Mouse (Mus musculus) embryonic stem cell, embryonic (primary cell): ENCODE measurements around the gene Cdca7l.

Source experiments
- CTCF ChIA-PET, 4 experiments: fragments of 300-600 bp in 2 of 4; fragments of 350-600 bp in 2 of 4; sonication (Branson Sonifier 250); formaldehyde crosslinking; loops; one replicate each; lab custom pipeline; 2022; ENCODE audit warnings: inconsistent platforms in 2 of 4; lab: Charles Lee
- POLR2A ChIA-PET, 4 experiments: fragments of 300-600 bp in 2 of 4; fragments of 350-600 bp in 2 of 4; sonication (Branson Sonifier 250); formaldehyde crosslinking; loops; one replicate each; lab custom pipeline; 2022; ENCODE audit warnings: antibody characterized with exemption in 4 of 4, inconsistent platforms in 1 of 4; lab: Charles Lee

Gene Cdca7l

DNA sequence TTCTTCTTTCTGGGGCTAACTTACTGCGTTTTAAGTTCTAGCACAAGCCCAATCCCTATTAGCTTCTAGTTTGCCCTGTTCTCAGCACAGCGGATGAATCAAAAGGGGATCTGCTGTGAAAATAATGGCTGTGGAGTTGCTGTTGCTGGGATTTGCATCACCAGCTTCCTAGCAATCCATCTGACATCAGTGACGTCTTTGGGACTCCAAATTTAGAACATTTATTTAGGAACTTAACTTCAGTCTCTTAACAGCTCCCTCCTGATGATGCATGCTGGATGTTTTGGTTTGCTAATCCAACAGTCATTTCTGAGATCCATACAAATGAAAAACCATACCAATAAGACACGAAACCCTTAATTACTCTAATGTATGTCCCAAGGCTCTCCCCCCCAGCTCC lies 1.5 kb downstream of the Cdca7l start:
- CTCF ChIA-PET: interaction anchor here (0.6 to 1.3 kb wide), 7 partner anchors 9 to 249 kb away, joined by 3 to 7 read pairs (median 3); no protein-coding TSS in a partner anchor
- POLR2A ChIA-PET: interaction anchor here in 2 of 4 experiments (0.6 to 1.0 kb wide), 3 partner anchors 10 to 30 kb away, joined by 4 read pairs; no protein-coding TSS in a partner anchor

DNA sequence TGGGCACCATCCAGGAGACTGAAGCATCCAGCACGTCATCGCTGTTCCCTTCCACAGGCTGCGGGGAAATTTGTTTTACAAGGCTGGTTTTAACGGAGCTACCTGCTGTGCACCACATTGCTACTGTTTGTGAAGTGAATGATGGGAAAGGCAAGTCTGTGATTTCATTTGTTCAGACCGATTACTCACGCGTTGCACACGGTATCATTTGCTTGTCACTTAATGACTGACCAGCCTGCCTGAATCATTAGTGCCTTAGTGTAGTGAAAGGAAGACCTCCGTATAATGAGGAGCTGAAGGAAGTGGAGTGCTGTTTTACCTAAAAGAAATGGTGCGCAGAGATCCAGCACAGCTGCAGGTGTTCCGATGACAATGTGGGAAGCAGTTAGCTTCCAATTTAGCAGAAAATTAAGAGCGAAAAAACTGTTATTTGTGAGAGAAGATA lies 1.9 kb downstream of the Cdca7l start:
- ChIA-PET CTCF (interaction anchor here (0.6 to 1.3 kb wide), 6 partner anchors 14 to 249 kb away, joined by 3 to 7 read pairs (median 3); no protein-coding TSS in a partner anchor), POLR2A (interaction anchor here in 2 of 4 experiments (0.6 to 1.0 kb wide), 3 partner anchors 11 to 30 kb away, joined by 3 to 4 read pairs (median 4); no protein-coding TSS in a partner anchor)

DNA sequence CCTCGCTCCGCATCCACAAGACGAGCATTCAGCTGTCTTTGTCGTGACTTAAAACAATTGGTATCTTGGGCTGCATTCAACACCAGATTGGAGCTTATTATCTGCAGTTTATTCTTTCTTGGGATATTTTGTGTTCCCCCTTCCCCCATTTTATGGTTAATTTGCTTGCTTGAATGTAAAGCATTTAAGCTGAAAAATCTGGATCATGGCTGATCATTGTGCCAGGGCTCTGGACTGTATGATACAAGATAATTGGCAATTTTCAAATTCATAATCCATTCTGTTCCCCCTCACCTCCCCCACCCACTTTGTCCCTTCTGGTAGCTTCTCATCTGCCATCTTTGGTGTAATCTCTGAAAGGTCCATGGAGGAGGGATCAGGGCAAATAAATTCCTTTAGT lies 2.4 kb downstream of the Cdca7l start:
- POLR2A ChIA-PET: interaction anchor here in 1 of 4 experiments (0.6 to 1.0 kb wide), 2 partner anchors 11 to 18 kb away, joined by 3 to 4 read pairs; no protein-coding TSS in a partner anchor

DNA sequence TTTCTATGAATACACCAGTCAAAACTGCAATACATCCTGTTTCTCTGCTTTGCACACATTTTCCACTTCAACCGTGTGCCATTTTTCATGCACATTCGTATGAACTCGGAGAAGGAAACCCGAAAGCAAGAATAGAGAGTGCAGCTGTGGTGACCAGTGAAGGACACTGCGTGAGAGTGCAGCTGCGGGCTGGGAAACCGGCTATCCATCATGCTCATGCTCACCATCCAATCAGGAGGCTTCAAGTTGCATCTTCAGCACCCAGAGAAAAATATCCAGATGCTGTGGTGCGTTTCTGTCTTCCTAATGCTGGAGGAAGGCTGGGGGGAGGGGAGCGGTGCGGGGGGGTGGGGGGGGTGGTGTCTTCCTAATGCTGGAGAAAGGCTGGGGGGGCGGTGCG lies 3.5 kb downstream of the Cdca7l start:
- CTCF ChIA-PET: interaction anchor here in 2 of 4 experiments (0.6 kb wide), 2 partner anchors 12 to 13 kb away, joined by 3 read pairs; no protein-coding TSS in a partner anchor
- POLR2A ChIA-PET: interaction anchor here in 1 of 4 experiments (0.6 kb wide), 1 partner anchor 856 kb away, joined by 4 read pairs; no protein-coding TSS in a partner anchor

More for the DNA sequence above, 2.4 kb downstream of the Cdca7l start:
- CTCF ChIA-PET: interaction anchor here in 3 of 4 experiments (0.6 to 1.3 kb wide), 3 partner anchors 37 to 250 kb away, joined by 3 read pairs; no protein-coding TSS in a partner anchor

DNA sequence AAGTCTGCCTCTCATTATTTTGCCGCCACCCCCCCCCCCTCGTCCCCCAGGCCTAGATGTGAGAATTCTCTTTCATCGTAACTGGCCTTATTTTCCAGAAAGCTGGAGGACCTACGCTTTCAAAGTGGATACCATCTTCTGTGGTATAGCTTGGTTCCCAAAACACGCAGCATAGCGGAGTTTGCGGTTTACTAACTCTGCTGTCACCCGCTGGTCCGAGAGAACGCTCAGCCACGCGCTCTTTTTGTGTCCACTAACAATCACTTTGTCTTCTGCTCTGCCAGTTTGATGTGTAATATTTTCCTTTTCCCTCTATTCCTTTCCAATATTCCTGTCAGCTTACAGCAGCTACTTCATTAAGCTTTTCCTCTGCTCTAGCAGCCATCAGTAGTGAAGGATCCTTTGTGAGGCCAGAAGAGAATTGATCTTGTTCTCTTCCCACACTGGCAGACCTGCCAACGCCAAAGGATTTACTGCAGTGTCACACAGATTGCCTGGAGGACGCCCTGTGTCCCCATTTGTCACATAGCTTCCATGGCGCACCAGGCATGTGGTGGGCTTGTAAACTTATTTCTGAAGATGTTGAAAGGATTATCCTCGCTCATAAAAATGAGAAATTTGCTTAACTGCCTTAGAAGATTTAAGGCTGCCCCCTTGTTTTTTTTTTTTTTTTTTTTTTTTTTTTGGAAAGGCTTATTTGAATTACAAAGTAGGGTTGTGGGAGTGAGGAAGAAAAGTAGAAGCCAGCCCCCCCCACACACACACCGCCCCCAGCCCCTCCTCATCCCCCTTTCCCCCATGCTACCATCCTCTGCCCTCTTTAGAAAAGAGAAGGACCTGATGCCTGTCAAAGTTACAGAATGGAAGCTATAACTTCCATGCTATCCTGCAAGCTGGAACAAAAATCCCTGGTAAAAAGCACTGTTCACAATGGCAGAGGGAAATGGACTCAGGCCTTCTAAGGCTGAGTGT lies 4.6 kb downstream of the Cdca7l start:
- ChIA-PET POLR2A (interaction anchor here in 1 of 4 experiments (0.6 to 0.7 kb wide), 2 partner anchors 121 to 756 kb away, joined by 6 to 10 read pairs; no protein-coding TSS in a partner anchor), CTCF (interaction anchor here in 2 of 4 experiments (0.6 to 1.1 kb wide), 3 partner anchors 11 to 18 kb away, joined by 3 read pairs; no protein-coding TSS in a partner anchor)

DNA sequence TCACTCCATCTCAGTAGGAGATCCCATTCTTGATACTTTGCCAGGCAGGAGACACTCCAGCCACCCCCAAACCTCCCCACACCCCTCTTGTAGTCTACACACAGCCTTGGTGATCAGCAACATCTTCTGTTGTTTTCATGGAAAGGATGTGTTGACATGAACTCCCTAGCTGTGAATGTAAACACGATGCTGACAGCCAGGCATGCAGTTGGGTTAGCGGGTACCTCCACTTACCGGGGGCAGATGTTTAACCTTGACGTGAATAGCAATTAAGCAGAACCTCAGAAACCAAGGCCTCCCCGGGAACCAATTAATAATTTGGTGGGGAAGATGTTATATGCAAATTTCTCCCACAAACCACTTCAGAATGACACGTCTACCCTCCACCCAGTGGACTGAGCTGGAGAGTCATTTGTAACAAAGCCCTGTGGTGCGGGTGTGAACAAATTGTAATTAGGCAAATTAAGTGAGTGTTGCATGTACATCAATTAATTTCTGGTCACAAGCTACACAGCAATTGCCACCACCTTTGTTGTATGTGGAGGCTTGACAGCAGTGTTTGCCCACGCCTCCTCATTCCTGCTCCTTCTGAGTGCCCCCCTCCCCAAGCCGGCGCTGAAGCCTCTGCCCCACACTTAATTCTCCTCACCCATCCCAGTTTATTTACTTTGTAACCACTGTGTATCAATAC lies 5.4 kb downstream of the Cdca7l start:
- POLR2A ChIA-PET: interaction anchor here in 1 of 4 experiments (0.6 kb wide), 1 partner anchor 755 kb away, joined by 10 read pairs; no protein-coding TSS in a partner anchor
- CTCF ChIA-PET: interaction anchor here in 2 of 4 experiments (0.6 to 1.1 kb wide), 2 partner anchors 11 to 19 kb away, joined by 3 read pairs; no protein-coding TSS in a partner anchor

DNA sequence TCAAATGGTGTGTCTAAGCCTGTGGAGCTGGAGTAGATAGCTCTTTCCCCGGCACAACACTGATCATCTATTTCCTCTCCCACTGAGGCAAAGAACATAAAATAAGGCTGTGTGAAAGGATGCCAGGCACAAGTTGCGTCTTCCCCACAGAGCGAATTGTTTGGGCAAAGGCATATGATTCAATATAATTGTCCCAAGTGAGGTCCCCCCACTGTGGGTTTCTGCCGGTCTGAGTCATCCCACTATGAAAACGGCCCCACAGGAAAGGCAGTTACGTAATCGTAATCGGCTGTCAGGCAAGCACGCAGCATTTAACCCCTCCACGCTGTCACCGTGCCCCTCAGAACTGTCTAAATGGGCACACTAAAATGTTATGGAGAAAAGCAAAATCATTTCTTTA lies 6.0 kb downstream of the Cdca7l start:
- ChIA-PET POLR2A (interaction anchor here in 1 of 4 experiments (1.0 kb wide), 1 partner anchor 363 kb away, joined by 3 read pairs; no protein-coding TSS in a partner anchor), CTCF (interaction anchor here in 1 of 4 experiments (0.9 to 1.1 kb wide), 2 partner anchors 10 to 24 kb away, joined by 3 to 4 read pairs; no protein-coding TSS in a partner anchor)

DNA sequence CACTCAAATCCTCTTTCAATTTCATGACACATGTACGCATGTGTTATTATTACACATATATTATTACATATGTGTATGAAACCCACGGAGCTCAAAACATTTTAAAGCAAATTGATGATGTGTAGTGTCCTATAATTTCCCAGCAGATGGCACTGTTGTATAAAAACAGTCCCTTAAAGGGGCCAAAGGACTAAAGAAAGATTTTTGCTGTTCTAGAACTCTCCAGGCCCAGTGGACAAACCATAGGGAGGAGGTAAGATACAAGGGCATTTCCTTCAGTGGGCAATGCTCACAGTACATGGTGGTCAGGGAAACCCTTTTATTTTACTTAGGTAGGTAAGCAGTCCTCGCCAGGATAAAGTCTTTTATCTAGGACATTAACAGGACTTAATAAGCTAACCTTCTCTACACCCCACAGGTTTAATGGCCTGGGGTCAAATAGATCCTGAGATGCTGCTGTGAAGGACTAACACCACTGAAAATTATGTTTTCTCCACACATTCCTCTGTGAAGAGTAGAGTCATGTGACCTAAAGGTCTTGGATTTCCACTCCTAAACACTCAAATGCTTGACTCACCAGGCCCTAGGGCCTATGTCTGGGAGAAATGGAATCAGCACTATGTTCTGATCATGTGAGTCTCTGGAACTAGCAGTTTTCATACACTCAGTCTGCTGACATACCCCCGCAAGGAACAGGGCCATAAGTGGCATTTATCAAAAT lies 16.2 kb downstream of the Cdca7l start:
- ChIA-PET POLR2A (no interaction called here), CTCF (interaction anchor here (0.5 to 2.5 kb wide), 29 partner anchors 9 to 1100 kb away, joined by 3 to 9 read pairs (median 3); no protein-coding TSS in a partner anchor)

DNA sequence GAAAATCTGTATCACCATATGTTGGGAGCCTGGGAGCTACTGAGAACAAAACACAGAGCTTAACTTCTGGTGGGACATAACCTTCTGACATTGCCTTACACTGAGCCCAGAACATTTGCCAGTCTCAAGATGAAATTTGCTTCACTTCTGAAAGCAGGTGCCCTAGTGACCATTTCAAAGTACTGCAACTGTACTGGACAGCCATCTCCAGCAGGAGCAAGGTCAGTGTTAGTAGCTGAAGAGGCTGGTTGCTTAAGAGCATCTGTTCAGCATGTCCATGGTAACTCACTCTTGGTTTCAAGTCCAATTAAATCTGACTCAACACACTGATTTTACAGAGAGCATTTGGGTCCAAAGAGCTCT lies 16.8 kb downstream of the Cdca7l start:
- CTCF ChIA-PET: interaction anchor here (0.6 to 2.5 kb wide), 12 partner anchors 10 to 171 kb away, joined by 3 to 9 read pairs (median 4); no protein-coding TSS in a partner anchor

DNA sequence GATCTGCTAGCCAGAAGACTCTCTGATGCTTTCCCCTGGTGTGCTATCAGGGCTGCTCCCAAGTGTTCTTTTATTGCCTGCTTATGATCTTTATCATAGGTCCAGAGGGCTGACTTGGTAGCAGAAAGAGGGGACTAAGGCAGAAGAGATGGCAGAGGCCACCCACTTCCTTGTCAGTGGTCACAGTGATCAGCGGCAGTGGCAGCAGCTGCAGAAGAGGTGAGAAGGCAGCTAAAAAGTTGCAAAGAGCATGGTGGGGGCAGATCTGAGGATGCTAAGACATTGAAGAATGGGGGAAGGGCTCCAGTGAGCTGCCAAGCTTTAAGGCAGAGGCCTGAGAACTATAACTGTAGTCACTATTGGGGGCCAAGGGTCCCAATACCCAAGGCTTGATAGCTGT lies 17.3 kb downstream of the Cdca7l start:
- ChIA-PET POLR2A (interaction anchor here in 2 of 4 experiments (1.0 to 1.8 kb wide), 2 partner anchors 22 to 1032 kb away, joined by 3 to 5 read pairs; no protein-coding TSS in a partner anchor), CTCF (interaction anchor here (0.6 to 2.5 kb wide), 10 partner anchors 11 to 213 kb away, joined by 3 to 9 read pairs (median 4); no protein-coding TSS in a partner anchor)

More for the DNA sequence above, 16.8 kb downstream of the Cdca7l start:
- POLR2A ChIA-PET: interaction anchor here in 1 of 4 experiments (1.8 kb wide), 1 partner anchor 23 kb away, joined by 5 read pairs; no protein-coding TSS in a partner anchor

DNA sequence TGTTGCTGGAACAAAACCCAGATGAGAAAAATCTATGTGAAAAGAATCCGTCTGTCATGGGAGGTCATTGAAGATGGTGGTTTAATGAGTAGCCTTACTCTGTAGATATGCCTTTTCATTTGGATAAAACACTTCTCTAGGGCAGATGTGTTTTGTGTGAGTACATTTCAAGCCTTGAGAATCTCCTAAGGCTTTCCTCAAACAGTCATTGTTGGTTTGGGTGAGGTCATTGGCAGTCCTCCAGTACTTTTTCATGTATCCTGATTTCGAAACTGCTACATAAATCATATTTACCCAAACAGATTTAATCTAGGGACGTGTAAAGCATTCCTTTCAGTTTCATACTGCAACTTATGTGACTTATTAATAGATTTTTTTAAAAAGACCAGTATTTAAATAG lies 24.3 kb downstream of the Cdca7l start:
- CTCF ChIA-PET: interaction anchor here in 1 of 4 experiments (1.0 kb wide), 1 partner anchor 10 kb away, joined by 4 read pairs; no protein-coding TSS in a partner anchor
- POLR2A ChIA-PET: no interaction called here

DNA sequence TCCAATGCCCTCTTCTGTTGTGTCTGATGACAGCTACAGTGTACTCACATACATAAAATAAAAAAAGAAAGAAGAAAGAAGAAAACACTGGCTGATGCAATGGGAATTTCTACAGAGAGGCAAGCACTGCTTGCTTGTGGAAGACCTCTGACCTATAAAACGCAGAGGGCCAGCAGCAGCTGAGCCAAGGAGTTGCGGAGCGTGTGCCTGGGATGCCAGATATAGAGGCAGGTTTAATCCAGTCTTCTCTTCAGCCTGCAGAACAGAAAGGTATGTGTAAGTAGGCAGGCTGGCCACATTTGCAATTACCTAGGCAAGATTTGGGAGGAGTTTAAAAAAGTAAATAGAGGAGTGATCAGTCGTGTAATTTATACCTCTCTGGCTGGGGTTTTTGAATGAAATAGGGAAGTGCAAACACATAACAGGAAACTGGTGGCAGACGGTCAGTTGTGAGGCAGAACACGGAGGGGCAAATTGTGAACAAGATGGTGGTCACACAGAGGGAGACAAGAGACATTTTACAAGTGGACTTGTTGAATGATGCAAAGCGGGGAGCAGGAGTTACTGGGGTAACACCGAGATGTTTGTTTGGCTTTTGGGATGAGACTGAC lies 27.4 kb downstream of the Cdca7l start:
- CTCF ChIA-PET: no interaction called here
- POLR2A ChIA-PET: no interaction called here

DNA sequence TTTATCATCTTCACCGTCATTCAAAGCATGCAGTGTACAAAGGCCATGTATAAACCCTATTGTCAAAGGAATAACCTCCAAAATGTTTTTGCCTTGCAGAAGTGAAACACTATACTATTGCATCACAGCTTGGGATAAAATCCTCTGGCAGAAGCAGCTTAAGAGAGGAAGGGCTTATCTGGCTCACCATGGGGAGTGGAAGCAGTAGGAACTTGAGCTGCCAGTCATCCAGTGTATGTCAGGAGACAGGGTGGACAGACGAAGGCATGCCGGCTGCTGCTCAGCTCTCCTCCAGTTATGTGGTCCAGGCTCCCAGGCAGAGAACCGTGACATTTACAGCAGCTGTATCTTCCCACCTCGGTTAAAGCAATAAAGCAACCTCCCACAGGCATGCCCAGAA lies 28.1 kb downstream of the Cdca7l start:
- ChIA-PET POLR2A (interaction anchor here in 1 of 4 experiments (0.5 kb wide), 1 partner anchor 796 kb away, joined by 5 read pairs; no protein-coding TSS in a partner anchor), CTCF (interaction anchor here in 1 of 4 experiments (0.6 kb wide), 1 partner anchor 26 kb away, joined by 3 read pairs; no protein-coding TSS in a partner anchor)

DNA sequence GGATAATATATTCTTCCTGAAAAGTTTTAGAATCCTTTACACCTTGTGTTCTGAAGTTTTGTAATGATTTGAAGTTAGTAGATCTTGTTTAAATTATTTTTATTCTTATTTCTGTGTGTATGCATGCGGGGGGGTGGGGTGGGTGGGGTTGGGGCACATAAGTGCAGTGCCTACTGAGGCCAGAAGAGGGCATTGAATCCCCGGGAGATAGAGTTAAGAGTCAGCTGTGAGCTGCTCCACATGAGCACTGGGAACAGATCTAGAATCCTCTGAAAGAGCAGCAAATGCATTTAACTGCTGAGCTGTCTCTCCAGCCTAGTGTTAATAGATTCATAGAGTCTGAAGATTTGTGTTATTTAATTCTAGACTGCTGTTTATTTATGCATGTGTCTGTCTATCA lies 30.6 kb downstream of the Cdca7l start:
- ChIA-PET POLR2A (interaction anchor here in 2 of 4 experiments (0.6 to 0.8 kb wide), 3 partner anchors 21 to 363 kb away, joined by 3 to 4 read pairs (median 3); no protein-coding TSS in a partner anchor), CTCF (interaction anchor here in 3 of 4 experiments (0.6 to 1.4 kb wide), 9 partner anchors 11 to 136 kb away, joined by 3 to 6 read pairs (median 3); no protein-coding TSS in a partner anchor)

DNA sequence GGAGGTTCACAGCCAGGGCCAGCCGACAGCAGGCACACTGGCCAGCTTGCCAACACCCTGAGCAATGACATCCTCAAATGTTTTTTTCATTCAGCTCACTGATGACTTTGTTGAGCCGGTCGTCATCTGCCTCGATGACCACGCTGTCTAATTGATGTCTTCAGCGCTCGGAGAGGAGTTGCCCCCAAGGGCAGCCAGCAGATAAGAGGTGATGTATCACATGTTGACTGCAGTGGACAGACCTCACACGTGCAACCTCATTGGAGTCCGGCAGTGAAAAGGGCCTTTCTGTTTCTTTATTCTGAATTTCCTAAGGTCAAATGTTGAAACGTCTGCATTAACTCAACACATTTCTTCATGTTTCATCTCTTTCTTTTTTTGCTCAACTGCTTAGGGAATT lies 31.3 kb downstream of the Cdca7l start:
- CTCF ChIA-PET: interaction anchor here (0.6 to 1.4 kb wide), 8 partner anchors 10 to 797 kb away, joined by 3 to 6 read pairs (median 3); no protein-coding TSS in a partner anchor

DNA sequence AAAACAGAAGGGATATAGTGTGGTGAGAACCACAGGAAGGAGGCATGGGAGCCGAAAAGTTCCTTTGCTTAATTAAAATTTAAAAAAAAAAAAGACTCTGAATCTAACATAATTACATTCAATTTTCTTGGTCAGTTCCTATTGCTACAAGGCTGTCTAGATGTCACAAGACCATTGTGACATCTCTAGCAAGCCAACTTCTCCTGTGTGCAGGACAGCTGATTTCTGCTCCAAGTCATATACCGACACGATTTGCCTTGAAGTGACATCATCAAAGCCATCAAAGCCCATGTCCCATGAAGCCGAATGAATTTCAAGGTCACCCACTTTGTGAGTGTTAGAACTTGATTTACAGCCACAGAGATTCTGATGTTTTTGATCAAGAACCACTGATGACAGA lies 33.3 kb downstream of the Cdca7l start:
- ChIA-PET POLR2A (interaction anchor here in 1 of 4 experiments (0.6 kb wide), 1 partner anchor 1526 kb away, joined by 3 read pairs; no protein-coding TSS in a partner anchor), CTCF (no interaction called here)

More for the DNA sequence above, 31.3 kb downstream of the Cdca7l start:
- POLR2A ChIA-PET: interaction anchor here (0.6 to 0.8 kb wide), 4 partner anchors 20 to 800 kb away, joined by 3 to 4 read pairs (median 3); no protein-coding TSS in a partner anchor
